Mouse (Mus musculus) lung, postnatal 10 days (tissue): ENCODE data around the gene Pappa.

Source experiments
- DNase-seq: peaks from one replicate; pipeline ENCODE4 v3.0.0; 2021

Pappa gene

GRCm38 (mm10) chr4:65278451-65279271, 154.7 kb downstream of the Pappa start:
- DNase-seq, result no peak

- DNase-seq, result no peak
Observed at GRCm38 (mm10) chr4:65279272-65279653, 155.3 kb downstream of the Pappa start.

- DNase-seq, result no peak
Observed at GRCm38 (mm10) chr4:65279979-65280677, 156.2 kb downstream of the Pappa start.

- DNase-seq, result no peak
Observed at GRCm38 (mm10) chr4:65280888-65281287, 156.9 kb downstream of the Pappa start.

GRCm38 (mm10) chr4:65283611-65284010, 159.6 kb downstream of the Pappa start:
- DNase-seq, result no peak

GRCm38 (mm10) chr4:65285165-65285564, 161.2 kb downstream of the Pappa start:
- no peak for DNase-seq

- DNase-seq, result no peak
Observed at GRCm38 (mm10) chr4:65289247-65289646, 165.3 kb downstream of the Pappa start.

- DNase-seq, result peak; percentile 15
Observed at GRCm38 (mm10) chr4:65295741-65296140, 171.8 kb downstream of the Pappa start.

- DNase-seq, result no peak
Observed at GRCm38 (mm10) chr4:65296356-65296967, 172.5 kb downstream of the Pappa start.

GRCm38 (mm10) chr4:65296968-65297499, 173.1 kb downstream of the Pappa start:
- no peak for DNase-seq

- DNase-seq, result no peak
Observed at GRCm38 (mm10) chr4:65298212-65299181, 174.5 kb downstream of the Pappa start.

GRCm38 (mm10) chr4:65299365-65299764, 175.4 kb downstream of the Pappa start:
- DNase-seq, result no peak

- no peak for DNase-seq
Observed at GRCm38 (mm10) chr4:65300431-65300830, 176.5 kb downstream of the Pappa start.

GRCm38 (mm10) chr4:65302666-65303065, 178.7 kb downstream of the Pappa start:
- DNase-seq, result no peak

- DNase-seq, result peak; percentile 61
Observed at GRCm38 (mm10) chr4:65317877-65318525, 194.0 kb downstream of the Pappa start.

GRCm38 (mm10) chr4:65321340-65321739, 197.4 kb downstream of the Pappa start:
- DNase-seq, result no peak

- no peak for DNase-seq
Observed at GRCm38 (mm10) chr4:65321959-65322358, 198.0 kb downstream of the Pappa start.

- no peak for DNase-seq
Observed at GRCm38 (mm10) chr4:65325816-65326215, 201.8 kb downstream of the Pappa start.

- DNase-seq, result no peak
Observed at GRCm38 (mm10) chr4:65328486-65329308, 204.7 kb downstream of the Pappa start.

- DNase-seq, result no peak
Observed at GRCm38 (mm10) chr4:65333718-65334117, 209.7 kb downstream of the Pappa start.

- DNase-seq, result no peak
Observed at GRCm38 (mm10) chr4:65341766-65342165, 217.8 kb downstream of the Pappa start.
